Mouse (Mus musculus): Measurements from ENCODE around the gene Scai.

DNA sequence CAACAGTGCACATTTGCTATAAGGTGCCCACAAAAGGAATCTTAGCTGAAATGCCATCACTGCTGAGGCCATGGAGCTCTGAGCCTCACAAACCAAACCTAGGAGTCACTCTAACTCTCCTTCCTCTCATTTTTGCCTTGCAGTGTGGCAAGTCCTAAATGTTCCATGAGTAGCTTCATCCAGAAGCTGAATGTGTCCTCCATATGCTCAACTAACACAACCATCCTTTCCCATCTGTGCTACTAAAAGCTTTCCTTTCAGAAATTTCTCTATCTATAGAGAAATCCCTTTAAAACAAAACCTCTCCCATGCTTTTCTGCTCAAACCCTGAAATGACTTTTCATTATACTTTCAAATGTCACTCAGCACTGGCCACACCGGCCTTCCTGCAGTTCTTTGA lies 158.9 kb downstream of the Scai start:
- TF ChIP-seq POLR2A (IDR thresholded peaks at IDR 0.05; ENCODE audit: low read depth, low read length) (no peak), CTCF (IDR thresholded peaks at IDR 0.05; ENCODE audit: extremely low read depth, insufficient read depth, insufficient read length, insufficient replicate concordance) (no peak)

Measured in spleen, adult 2 months (tissue).